Mouse (Mus musculus) testis, postnatal 14 days (tissue): ENCODE measurements around the gene Blvra.
"Not testable (repeated sequence)": the region's sequence is repeated elsewhere in the genome, so short reads cannot be mapped to it uniquely, and the experiment has no call there.

ENCODE experiments used
- DNase-seq: peaks from one replicate; pipeline ENCODE4 v3.0.0; 2021; ENCODE audit warnings: low spot score

Blvra gene

DNA sequence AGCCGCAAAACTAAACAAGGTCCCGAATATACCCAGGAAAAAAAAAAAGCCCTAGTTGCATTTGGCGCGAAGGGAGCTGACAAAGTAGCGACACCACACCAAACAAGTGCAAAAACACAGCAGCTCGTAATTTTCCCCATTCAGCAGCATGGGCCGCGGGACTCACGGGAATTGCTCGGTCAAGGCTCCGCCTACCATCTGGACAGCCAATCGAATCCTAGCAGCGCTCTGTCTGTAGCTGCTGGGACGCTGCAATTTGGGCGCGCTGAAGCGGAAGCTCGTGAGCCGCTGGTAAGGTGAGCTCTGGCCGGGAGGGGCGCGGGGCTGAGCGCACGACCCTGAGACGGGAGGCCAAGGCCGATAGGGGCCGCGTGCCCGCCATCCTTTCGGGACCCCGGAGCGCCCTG is at the start of gene Blvra:
TSS of gene Blvra (plus strand) at position 231 of the 407 bp plus-strand sequence.
- DNase-seq = peak; percentile 91

GRCm38 (mm10) chr2:127035006-127035605 is 35.4 kb upstream of the Blvra start:
- DNase-seq = no peak

DNA sequence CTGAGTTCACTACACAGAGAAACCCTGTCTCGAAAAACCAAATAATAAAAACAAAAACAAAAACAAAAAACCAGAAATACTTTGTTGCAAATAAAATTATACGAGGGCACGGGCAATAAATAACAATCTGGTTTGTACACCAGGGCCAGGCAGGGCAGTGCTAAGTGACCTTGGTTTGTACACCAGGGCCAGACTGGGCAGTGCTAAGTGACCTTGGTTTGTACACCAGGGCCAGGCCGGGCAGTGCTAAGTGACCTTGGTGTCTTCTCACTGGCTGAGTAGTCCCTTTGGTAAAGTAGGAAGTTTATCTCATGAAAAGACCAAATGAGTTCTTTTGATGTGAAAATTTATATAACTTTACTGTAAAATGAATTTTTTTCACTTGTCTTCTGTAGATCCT is 33.2 kb upstream of the Blvra start:
- DNase-seq = peak; percentile 78

GRCm38 (mm10) chr2:127061471-127061870 is 9.0 kb upstream of the Blvra start:
- DNase-seq = no peak

DNA sequence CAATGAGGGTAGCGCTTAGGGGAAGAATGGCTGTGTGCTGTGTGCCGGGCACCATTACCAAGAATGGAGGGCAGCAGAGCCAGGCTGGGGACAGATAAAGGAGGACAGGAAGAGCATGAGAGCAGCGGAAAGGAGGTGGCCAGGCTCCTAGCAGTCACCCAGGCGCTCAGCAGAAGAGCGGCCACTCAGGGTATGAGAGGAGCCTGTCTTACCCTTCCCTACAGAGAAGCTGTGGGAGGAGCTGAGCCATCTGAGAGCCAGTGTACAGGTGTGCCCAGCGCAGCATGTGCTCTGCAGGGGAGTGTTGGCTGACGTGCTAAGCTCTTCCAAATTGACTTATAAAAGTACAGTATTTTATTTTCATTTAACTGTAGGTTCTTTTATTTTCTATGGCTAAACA is 1.7 kb upstream of the Blvra start:
- DNase-seq = no peak

- no peak for DNase-seq
Measured at GRCm38 (mm10) chr2:127069781-127070434, 557 bp upstream of the Blvra start.

DNA sequence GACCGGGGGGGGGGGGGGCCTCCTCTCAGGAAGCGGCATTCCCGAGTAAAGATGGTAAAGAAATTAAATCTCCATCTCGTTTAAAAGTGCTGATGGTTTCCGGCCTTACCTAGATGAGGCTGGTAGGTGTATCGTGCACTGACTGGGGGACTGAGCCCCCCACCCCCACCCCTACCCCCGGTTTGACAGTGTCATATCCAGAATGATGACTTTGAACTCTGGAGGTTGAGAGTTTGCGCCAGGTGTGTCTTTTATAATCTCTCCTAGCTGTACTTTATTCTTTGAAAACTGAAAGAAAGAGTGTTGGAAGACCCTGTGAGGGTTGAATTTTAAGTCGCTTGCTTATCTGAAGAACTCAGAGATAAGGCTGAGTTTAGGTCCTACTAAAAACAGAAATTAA is 414 bp downstream of the Blvra start:
- DNase-seq = no peak

- no peak for DNase-seq
Measured at GRCm38 (mm10) chr2:127074116-127074515, 3.7 kb downstream of the Blvra start.

GRCm38 (mm10) chr2:127077611-127078010 is 7.1 kb downstream of the Blvra start:
- no peak for DNase-seq

GRCm38 (mm10) chr2:127079066-127079465 is 8.6 kb downstream of the Blvra start:
- DNase-seq = not testable (repeated sequence)

GRCm38 (mm10) chr2:127079881-127080590 is 9.6 kb downstream of the Blvra start:
- no peak for DNase-seq

DNA sequence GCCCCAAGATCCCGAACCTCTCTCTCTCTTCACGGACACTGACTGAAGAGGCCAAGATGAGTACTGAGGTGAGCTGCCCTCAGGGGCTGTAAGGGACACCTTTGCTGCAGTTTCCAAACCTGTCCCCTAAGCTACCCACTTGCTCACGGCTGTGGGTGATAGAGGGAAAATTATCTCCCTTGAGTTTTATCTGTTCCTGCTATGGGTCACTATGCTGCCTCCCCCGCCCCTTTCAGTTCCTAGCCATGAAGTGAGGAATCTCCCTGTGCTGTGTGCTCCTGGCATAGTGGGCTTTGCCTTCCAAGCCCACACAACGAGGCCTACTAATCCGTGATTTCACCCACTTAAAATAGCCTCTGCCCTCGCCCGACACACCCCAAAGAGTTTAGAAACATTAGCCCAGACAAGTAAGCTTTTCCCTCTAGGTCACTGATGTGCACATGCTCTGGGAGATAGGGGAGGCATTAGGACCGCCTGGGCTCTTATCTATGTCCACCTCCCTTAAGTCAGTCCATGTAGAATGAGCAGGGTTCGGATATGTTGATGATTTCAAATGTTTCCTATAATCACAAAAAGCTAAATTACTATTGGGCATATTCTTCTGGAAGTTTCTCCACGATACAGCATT is 10.2 kb downstream of the Blvra start:
- DNase-seq = no peak

DNA sequence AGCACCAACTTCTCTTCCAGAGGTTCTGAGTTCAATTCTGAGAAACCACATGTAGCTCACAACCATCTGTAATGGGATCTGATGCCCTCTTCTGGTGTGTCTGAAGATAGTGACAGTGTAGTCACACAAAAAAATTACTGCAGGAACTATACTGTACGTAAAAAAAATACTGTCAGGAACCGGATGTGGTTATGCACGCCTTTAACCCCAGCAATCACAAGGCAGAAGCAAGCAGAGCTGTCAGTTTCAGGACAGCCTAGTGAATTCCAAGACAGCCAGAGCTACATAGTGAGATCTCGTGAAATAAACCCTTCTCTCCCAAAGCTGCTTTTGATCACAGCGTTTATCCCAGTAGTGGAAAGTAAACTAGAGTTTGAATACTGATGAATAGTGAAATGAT is 15.8 kb downstream of the Blvra start:
- no peak for DNase-seq

GRCm38 (mm10) chr2:127090151-127090550 is 19.7 kb downstream of the Blvra start:
- DNase-seq = not testable (repeated sequence)

DNA sequence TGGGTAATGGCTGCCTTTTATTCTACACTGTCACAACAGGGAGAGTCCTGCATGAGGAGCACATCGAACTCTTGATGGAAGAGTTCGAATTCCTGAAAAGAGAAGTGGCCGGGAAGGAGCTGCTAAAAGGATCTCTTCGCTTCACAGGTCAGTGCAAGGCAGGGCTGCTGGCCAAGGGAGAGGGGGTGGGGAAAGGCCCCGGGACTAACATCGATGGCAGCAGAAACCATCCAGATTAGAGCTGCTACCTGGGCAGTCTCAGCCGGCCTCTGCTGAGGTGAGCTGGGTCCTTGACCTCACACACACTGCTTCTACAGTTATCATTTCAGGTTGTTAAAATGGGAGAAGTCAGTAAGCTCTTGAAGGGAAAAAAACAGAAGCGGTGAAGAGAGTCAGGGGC is 21.5 kb downstream of the Blvra start:
- DNase-seq = no peak

DNA sequence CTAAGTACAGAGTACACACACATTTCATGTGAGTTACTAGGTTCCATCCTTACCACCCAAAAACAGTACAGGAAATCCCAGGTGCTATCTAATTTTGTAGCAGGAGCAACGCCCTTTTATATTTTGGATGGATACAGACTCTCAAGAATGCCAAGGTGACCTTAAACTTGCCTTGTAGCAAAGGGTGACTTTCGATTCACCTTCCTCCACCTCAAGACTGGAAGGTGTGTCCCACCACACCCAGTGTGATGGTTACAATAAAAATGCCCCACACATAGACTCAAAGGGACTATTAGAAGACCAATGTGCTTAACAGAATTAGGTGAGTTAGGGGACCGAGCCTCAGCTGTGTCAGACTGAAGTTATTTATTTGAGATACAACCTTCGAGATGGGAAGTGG is 38.5 kb downstream of the Blvra start:
- no peak for DNase-seq

DNA sequence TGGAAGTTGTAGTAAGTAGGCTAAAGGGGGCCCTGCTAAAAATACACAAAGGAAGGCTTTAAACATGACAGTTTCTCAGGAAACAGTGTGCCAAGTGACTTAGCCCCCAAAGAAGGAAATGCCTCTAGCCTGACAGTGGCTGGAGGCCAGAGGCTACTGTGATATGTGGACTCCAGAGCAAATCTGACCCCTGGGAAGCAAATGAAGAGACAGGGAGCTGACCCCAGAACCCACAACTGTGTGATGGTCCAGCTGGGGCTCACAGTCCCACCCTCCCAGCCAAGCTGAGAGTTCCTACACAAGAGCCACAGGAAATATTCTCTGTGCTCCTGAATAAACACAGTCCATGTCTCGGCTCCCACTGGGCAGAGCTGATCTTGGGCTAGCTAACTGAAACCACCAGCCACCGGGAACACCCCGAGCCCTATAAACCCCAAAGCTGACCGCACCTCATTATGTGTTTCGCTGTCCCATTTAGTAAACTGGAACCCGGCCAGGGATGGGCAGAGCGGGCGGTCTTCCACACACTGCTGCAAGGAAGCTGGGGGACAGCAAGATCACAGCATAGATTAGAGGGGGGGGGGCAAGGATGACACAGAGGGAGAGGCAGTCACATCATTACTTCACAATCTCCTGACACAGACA is 51.2 kb downstream of the Blvra start:
- no peak for DNase-seq

DNA sequence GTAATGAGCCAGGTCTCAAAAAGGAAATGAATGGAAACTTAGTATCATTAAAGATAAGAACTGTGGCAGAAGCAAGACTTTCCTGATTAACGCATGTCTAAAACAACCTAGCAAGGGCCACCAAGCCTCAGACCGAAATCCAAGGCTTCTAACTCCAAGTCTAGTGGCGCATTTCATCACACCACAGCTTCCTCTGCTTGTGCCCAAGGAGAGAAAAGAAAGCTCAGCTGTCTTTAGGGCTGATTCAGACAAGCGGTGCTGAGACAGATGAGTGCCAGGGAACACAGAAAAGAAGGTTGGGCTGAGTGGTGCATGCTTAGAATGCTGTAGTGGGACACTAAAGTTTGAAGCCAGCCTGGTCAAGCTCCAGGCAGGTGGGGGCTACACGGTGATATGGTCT is 58.5 kb downstream of the Blvra start:
- no peak for DNase-seq

DNA sequence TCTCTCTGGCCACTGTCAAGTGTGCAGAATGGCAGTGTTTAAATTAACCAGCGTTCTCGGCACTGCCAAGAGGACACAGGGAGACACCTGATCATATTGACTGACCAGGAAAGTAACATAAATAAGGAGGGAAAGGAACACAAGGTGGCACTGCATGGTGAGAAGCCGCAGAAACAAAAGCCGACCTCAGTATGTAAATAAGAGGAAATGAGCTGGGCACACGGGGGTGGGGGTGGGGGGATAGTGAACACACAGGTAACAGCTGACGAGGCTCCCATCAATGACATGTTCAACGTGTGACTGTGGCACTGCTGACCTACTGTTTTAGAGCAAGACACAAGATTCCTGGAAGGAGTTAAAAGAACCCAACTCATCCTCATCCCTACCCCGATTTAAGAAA is 60.9 kb downstream of the Blvra start:
- DNase-seq = no peak

GRCm38 (mm10) chr2:127133621-127134461 is 63.4 kb downstream of the Blvra start, which contains the start of gene Ncaph:
Gene Ncaph (minus strand): TSS chr2:127133954.
- peak; percentile 89 for DNase-seq

- DNase-seq = not testable (repeated sequence)
Measured at GRCm38 (mm10) chr2:127135255-127135654, 64.8 kb downstream of the Blvra start.
